Mouse (Mus musculus): Measurements from ENCODE around the gene Tmem125. TPM values are rescaled to one million over a fixed set of nuclear protein-coding genes. Genes with fewer than 3 reads are reported as not detected.
A peak's percentile ranks its signal among the peaks of the same experiment; 100 is the strongest.

Tmem125 gene
- not detected for total RNA-seq (2021)
- long read RNA-seq, experiment 1 = 0 reads
- long read RNA-seq, experiment 2 = 0 reads

- no peak for DNase-seq (ENCODE audit: low spot score)
These were observed at the start of gene Tmem125 for GRCm38 (mm10) chr4:118543592-118544260. Gene Tmem125, minus strand, starts transcription at chr4:118544044.

DNA sequence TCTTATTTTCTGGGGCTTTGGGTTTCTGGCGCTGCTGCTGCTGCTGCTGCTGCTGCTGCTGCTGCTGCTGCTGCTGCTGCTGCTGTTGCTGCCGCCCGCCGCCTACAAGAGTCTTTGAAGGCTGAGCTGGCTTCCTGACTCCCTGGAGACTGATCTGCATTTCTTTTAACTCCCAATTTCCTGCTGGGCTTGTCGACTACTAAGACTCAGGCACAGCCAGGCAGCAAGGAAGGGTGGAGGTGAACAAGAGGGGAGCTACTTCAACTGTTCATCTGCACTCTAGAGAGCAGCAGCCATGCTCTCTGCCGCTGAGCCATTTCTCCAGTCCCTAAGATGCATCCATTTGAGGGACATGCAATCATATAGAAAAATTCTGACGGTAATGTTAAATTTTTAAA lies 45.9 kb upstream of the Tmem125 start:
- no peak for DNase-seq (ENCODE audit: low spot score)

- DNase-seq (ENCODE audit: low spot score) = no peak
These were observed 45.3 kb upstream of the Tmem125 start for GRCm38 (mm10) chr4:118589053-118589732.

GRCm38 (mm10) chr4:118582629-118583028 lies 38.8 kb upstream of the Tmem125 start:
- no peak for DNase-seq (ENCODE audit: low spot score)

GRCm38 (mm10) chr4:118581508-118581907 lies 37.7 kb upstream of the Tmem125 start:
- DNase-seq (ENCODE audit: low spot score) = no peak

DNA sequence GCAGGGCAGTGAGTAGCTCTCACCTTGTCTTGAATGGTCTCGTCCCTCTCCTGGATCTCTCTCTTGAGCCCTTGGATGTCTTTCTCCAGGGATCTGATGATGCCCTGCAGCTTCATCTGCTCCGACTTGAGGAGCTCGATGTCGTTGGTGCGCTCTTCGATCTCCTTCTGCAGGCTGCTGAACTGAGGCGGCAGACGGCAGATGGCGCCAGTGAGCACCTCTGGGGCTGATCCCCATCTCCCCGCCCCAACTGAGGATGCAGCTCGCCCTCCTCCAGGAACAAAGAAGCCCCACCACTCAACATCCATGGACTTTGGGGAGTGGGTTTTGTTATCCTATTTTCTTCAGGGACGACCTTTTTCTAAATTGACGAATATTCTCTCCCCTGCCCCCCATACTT lies 35.5 kb upstream of the Tmem125 start:
- no peak for DNase-seq (ENCODE audit: low spot score)

GRCm38 (mm10) chr4:118576097-118576496 lies 32.3 kb upstream of the Tmem125 start:
- DNase-seq (ENCODE audit: low spot score) = peak; percentile 39

DNA sequence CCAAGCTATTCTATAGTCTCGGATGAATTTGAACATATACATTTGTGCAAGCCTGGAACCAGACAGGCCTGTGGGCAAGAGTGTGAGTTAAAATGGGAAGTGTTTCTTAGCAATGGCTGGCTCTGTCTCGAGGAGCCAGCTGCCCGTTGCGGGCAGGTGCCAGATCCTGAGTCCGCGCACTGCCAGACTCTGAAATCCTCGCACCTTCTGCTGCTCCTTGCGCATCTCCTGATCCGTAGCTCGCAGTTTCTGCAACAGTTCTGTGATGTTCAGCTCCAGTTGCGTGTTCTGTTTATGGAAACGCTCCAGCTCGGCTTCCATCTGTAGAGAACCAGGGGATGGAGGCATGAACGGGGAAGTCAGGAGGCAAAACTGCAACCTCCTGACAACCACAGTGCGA lies 27.6 kb upstream of the Tmem125 start:
- no peak for DNase-seq (ENCODE audit: low spot score)

- DNase-seq (ENCODE audit: low spot score) = no peak
These were observed 25.5 kb upstream of the Tmem125 start for GRCm38 (mm10) chr4:118569320-118569719.

DNA sequence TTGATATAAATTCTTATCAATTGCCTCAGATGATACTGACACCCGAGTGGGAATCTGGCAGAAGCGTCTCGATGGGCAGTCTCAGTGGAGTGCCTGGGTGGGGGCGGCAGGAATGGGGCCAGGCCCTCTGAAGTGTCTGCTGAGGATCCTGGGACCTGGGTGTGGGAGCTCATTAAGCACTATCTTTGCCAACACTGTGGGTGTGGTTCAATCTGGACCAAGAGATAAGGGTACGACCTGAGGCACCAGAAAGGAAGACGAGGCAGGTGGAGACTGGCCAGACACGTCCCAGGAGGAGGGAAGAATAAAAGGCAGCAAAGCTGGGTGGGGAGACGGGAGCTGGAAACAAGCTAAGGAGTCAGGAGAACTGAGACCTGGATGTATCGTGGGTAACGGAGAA lies 24.9 kb upstream of the Tmem125 start:
- DNase-seq (ENCODE audit: low spot score) = no peak

DNA sequence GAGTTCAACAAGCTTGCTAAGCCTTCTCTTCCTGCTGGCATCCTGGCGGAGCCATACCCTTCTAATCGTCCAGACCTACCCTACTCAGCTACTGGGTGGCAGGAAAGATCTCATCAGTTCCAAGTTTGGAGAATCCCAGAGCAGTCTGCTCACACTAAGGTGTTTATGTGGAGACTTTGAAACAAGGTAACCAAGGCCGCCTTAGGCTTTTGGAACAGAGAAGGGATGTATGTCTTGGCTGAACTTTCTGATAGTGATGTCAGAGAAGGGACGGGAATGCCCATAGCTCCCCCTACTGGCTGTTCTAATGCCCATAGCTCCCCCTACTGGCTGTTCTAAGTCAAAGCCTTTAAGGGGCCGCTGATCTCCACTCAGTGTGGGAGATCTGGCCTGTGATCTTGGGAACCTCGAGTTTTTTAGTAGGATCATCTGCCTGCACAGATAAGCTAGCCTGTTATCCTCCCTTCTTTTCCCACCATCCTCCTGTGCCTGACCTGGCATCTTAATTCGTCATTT lies 22.4 kb upstream of the Tmem125 start:
- no peak for DNase-seq (ENCODE audit: low spot score)

DNA sequence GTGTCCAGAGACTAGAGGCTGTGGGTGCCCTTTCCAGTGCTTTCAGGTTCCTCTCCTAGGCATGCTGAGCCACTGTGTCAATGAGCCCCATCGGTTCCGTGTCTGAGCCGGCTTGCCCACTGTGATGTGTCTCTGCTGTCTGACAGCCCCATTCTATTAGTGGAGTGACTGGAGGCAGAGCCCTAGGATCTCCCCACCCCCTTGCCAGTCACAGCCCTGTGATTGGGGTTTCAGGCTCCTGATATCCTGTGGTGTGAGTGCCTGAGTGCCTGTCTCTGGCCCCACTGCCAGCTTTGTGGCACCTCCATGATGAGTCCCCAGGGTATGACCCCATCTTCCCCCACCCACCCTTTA lies 21.1 kb upstream of the Tmem125 start:
- no peak for DNase-seq (ENCODE audit: low spot score)

GRCm38 (mm10) chr4:118564062-118564925 lies 20.4 kb upstream of the Tmem125 start:
- DNase-seq (ENCODE audit: low spot score) = no peak

- DNase-seq (ENCODE audit: low spot score) = no peak
These were observed 9.3 kb upstream of the Tmem125 start for GRCm38 (mm10) chr4:118553039-118553649.

GRCm38 (mm10) chr4:118548130-118548480 lies 4.3 kb upstream of the Tmem125 start:
- DNase-seq (ENCODE audit: low spot score) = peak; percentile 51

GRCm38 (mm10) chr4:118547424-118548129 lies 3.7 kb upstream of the Tmem125 start:
- DNase-seq (ENCODE audit: low spot score) = peak; percentile 78

GRCm38 (mm10) chr4:118544441-118545127 lies 740 bp upstream of the Tmem125 start:
- no peak for DNase-seq (ENCODE audit: low spot score)

DNA sequence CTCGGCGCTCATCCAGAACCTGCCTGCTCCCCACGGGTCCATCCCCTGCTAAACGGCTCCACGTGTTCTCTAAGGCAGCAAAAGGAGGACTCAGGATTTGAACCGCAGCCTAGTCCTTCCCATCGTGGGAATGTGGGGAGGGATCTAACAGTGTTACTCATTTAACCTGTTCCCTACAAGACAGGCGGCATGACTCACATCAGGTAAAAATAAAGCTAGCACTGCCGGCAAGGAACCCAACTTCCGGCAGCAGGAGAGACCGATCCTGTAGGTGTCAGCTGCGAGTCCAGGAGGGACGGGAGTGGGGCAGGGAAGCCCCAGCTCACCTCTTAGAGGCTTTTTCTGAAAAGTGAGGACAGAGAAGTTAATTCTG lies 700 bp downstream of the Tmem125 start:
- DNase-seq (ENCODE audit: low spot score) = no peak

GRCm38 (mm10) chr4:118542510-118543157 lies 1.2 kb downstream of the Tmem125 start:
- no peak for DNase-seq (ENCODE audit: low spot score)

DNA sequence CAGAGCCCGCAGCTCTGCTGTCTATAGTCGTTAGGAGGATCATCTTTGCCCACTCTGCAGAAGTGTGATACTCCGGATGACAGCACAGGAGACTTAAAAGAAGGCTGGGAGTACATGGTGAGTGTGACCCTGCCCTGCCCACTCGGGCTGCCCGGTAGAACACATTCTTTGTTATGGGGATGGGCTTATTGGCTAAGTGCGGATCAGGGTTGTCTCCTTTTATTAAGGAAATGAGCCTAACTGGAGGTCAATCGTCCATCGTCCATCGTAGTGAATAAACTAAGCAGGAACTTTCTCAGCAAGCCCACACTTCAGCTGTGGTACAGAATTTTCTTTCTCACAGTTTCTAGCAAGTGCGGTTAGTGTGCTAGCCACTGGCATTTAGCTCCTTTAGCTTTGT lies 3.9 kb downstream of the Tmem125 start:
- DNase-seq (ENCODE audit: low spot score) = no peak
